Mouse (Mus musculus) adrenal gland, postnatal 10 days (tissue): ENCODE measurements around the gene Smarcc2. TPM values are rescaled to one million over a fixed set of nuclear protein-coding genes. Genes with fewer than 3 reads are reported as not detected.

Experiments used
- DNase-seq: peaks from one replicate; pipeline ENCODE4 v3.0.0; 2021; ENCODE audit warnings: mixed read lengths
- long read RNA-seq, 2 experiments: library from polyadenylated mRNA; stranded (forward); transcript quantifications; one replicate each; pipeline ENCODE4 v2.0.0; 2021
- total RNA-seq, 2 experiments: library from RNA; stranded (reverse); gene quantifications; 2 replicates each; pipeline ENCODE4 v1.2.3; 2021

The Smarcc2 gene
- 100 to 1,000 TPM in 1 of 2 experiments, 10 to 100 TPM in 1; 94.1 to 123 TPM for total RNA-seq
- long read RNA-seq, experiment 1, full-length matches to known transcripts: 4 of 33 reads
- long read RNA-seq, experiment 1, partial matches to known transcripts: 22 of 33 reads
- long read RNA-seq, experiment 1, other reads (novel, unspliced or antisense): 7 of 33 reads
- long read RNA-seq, experiment 2, full-length matches to known transcripts: 29 of 65 reads
- long read RNA-seq, experiment 2, partial matches to known transcripts: 15 of 65 reads
- long read RNA-seq, experiment 2, other reads (novel, unspliced or antisense): 21 of 65 reads

- DNase-seq: peak; percentile 94
Observed at GRCm38 (mm10) chr10:128458719-128459408, at the start of gene Smarcc2. Gene Smarcc2, plus strand, starts transcription at chr10:128459248.

DNA sequence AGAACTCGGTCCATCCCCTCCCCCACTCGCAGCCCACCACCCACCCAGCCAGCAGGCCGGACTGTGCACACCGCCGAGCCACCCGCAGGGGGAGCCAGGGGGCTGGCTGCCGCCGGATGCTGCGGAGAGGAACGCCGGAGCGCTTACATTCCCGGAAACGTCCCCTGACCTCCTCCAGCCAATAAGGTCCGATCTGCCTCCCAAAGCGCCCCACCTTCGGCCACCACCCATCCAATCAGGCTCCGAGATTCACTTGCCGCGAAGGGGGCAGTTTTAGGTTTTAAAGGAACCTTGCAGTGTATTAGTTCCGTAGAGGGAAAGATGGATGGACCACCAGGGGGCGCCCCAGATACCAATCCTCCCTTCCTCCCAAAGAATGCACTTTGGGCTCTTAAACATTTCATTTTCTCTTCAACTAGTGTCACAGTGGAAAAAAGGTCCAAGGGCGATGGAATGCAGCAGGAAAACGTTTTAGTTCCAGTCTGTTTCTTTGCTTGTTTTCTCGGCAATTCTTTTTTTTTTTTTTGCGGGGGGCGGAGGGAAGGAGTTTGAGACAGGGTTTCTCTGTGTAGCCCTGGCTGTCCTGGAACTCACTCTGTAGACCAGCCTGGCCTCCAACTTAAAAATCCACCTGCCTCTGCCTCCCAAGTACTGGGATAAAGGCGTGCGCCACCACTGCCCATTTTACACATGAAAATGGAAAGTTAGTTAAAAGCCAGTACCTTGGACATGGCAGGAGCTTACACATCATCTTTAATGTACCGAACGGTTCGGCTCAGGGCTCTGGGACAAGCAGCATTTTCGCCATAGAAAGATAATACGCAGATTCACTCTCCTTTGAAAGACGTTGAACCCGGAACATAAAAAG, 49.1 kb upstream of the Smarcc2 start:
- peak; percentile 97 for DNase-seq

DNA sequence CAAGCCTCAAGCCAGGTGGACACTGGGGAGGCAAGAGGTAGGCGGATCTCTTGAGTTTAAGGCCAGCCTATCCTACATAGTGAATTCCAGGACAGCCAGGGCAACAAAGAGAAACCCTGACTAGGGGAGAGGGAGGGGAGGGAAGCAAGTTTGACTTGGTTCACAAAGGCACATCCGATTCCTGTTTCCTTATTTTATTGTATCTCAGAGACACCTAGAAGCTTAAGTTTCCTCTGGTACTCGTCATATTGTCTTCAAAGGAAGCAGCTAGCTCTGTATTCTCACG, 48.5 kb upstream of the Smarcc2 start:
- DNase-seq: no peak

DNA sequence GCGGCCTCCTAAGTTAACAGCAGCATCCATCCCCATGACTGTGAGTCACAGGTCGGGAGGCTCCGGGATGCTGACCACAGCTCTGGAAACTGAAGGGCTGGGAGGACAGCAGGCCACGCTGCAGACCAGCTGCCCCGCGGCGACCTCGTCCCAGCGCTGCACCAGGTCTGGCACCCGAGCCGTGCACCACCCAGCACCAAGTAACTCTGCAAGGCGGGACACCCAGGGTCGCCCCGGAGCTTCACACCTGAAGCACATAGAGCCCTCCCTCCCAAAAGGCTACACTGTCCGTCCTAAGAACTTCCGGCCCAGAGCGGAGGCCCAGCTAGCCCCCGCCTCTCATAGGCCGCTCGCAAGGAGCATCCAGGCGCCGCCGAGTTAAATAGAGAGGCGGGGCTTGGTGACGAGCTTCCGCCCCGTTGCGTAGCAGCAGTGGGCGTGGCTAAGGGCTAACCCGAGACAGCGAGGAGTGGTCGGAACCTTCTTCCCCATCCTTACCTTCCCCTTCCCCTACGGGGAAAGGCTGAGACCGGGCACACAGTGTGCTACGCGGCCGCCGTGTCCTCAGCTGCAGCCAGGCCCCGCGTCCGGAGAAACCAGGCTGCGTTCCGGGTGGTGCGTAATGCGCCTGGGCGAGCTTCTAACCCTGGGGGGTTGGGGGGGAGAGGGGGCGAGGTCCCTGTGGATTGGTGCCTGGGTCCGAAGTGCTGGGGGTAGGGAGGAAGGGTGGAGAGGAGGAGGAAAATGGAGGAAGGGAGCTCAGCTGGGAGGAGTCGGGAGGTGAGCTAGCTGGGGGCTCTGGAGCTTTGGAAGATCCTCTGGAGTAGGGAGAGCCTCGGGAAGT, 47.6 kb upstream of the Smarcc2 start, which contains the start of the genes Nabp2 and Rnf41:
Gene Nabp2 (minus strand): TSS at position 282 of the 844 bp plus-strand sequence.
Gene Rnf41 (plus strand): TSS at position 447 of the 844 bp plus-strand sequence.
- peak; percentile 98 for DNase-seq

DNA sequence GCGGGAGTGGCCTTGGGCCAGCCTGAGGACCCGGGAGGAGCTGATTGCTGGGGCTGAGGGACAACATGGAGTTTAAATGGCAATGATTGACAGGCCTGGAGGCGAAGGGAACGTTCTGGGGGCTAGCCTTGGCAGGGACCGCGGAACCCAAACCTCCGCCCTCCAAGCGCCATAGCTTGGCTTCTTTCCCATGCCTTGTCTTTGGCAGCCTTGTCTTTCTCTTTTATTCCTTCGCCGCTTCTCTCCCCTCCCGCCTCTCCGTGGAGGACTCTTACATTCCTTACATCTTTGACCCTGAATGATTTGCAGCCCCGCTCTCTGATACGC, 47.0 kb upstream of the Smarcc2 start:
- DNase-seq: peak; percentile 58

DNA sequence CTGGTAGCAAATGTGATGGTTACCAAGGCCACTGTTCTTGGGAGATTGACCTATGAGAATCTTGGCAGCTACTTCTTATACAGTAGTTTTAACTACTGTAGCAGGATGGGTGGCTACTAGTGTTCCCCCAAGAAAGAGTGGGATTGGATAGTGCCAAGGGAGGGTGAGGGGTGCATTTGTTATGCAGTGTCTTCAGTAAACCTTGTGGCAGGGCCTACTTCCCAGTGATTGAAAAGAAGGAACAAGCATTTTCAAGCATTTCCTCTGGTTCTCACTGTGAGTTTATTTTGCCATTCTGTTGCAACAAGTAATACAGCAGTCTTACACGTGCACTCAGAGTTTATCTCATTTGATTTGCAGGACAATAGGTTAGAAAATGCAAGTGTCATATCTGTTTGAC, 46.5 kb upstream of the Smarcc2 start:
- no peak for DNase-seq

- no peak for DNase-seq
Observed at GRCm38 (mm10) chr10:128413076-128413475, 46.0 kb upstream of the Smarcc2 start.

- no peak for DNase-seq
Observed at GRCm38 (mm10) chr10:128414848-128415247, 44.2 kb upstream of the Smarcc2 start.

- DNase-seq: no peak
Observed at GRCm38 (mm10) chr10:128422426-128422825, 36.6 kb upstream of the Smarcc2 start.

DNA sequence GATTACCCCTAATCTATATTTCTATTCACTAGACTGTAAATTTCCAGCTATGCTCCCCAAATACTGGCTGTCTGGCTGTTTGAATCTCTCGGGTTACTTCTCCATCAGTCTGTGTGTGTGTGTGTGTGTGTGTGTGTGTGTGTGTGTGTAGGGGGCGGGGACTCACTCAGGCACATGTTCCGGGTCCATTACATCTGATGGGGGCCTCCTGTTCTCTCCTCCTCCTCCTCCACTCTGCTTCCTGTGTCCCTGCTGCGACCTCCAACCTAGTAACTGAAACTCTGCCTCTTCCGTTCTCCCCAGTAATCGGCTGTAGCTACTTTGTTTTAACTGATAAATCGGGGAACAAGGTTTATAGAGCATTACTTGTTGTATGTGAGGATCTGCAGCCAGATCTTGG, 34.4 kb upstream of the Smarcc2 start:
- no peak for DNase-seq

- no peak for DNase-seq
Observed at GRCm38 (mm10) chr10:128425260-128425659, 33.8 kb upstream of the Smarcc2 start.

DNA sequence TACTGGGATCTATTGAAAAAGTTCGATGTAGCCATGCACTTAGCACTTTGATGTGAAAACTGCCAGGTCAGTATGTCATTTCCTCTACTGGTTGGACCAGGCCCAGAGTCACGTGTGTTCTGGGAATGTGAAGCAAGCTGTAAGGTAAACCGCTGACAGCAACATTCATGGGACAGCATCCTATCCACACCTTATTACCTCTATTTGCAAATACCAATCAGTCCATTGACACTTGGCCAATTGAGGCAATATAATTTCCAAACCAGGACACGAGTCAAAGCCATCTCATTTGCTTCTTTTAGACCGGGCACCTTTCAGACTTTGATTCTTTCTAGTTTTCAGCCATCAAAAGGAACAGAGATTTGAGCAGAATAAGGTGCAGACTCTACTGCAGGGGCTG, 30.0 kb upstream of the Smarcc2 start:
- no peak for DNase-seq

- DNase-seq: no peak
Observed at GRCm38 (mm10) chr10:128429454-128429853, 29.6 kb upstream of the Smarcc2 start.

DNA sequence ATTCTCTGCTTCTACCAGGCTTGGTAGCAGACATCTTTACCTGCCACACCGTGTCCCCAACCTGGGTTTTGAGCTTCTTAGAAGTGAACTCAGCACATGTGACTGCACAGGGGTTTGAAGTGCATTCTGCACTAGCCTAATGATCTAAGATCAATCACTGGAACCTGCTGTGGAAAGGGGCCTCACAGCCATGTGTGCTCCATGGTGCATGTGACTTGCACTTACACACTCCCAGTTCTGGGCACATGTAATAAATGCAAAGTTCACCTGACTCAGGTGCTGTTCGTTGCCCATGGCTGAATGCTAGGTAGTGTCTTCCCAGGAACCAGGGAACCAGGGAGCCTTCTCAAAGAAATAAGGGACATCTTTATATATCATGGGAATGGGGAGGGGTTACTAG, 25.6 kb upstream of the Smarcc2 start:
- DNase-seq: no peak

DNA sequence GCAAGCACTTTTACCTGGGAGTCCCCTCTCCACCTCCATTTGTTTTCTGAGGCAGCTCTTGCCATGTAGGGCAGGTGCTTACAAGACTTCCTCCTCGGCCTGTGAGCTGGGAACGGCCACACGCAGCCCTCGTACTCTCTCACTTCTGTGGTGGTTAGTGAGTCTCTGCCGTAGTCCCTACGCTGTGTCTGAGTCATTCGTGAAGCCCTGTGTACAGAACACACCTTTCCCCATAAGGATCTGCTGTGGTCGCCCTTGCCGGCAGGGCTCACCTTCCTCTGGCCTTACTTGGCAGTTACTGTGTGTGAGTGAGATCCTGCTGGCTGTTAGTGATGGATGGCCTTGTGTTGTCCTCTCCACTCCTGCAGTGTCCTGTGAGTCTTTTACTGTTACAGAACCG, 24.4 kb upstream of the Smarcc2 start:
- DNase-seq: no peak

DNA sequence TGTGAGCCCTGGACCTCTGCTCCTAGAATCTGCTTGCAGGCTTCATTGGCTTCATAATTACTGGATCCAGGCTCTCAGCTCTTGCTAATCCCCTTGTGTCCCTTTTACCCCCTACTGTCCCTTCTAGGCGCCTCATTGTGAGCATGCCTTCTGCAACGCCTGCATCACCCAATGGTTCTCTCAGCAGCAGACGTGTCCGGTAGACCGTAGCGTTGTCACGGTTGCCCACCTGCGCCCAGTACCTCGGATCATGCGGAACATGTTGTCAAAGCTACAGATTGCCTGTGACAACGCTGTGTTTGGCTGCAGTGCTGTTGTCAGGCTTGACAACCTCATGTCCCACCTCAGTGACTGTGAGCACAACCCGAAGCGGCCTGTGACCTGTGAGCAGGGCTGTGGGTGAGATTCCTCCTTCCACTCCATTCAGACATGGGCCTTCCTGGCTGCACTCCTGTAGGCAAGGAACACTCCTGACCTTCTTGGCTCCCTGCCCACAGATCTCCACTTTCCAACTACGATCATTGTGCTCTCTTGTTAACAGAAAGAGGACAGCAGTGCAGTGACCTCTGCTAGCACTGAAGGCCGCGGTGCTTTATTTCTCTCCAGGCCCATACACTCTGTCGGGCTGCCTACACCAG, 23.7 kb upstream of the Smarcc2 start:
- peak; percentile 88 for DNase-seq

DNA sequence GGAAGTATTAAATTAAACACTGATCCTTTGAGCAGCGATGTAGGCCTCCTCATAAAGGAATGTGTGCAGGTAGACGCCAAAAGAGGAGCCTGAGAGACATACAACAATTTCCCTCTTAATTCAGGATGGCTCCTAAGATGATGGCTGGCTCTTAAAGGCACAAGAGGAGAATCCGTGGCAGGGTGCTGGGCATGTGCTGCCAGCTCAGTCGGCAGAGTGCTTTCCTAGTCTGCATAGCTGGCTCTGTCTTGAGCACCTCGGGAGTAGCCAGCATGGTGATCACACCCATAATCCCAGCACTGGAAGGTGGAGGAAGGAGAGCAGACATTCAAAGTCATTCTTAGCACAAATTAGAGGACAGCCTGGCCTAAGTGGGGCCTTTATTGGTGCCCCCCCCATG, 23.2 kb upstream of the Smarcc2 start:
- no peak for DNase-seq

GRCm38 (mm10) chr10:128436376-128436775, 22.7 kb upstream of the Smarcc2 start:
- DNase-seq: no peak

- DNase-seq: no peak
Observed at GRCm38 (mm10) chr10:128438675-128439279, 20.3 kb upstream of the Smarcc2 start.

DNA sequence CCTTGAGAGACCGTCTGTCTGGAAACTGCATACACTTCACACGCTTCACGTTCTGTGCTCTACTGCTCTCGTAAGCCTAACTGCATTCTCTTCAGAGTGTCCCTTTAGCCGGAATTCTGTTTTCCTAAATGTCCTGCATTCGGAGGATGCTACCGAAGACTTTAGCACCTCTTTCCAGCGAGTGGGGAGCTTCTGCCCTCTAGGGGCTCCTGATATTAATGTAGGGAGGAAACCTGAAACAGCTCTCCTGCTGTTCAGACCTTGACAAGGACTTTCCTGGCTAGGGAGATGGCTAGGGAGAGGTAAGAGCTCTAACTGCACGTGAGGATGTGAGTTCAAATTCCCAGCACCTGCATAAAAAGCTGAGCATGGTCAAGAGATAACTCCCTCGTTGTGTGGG, 18.6 kb upstream of the Smarcc2 start:
- peak; percentile 52 for DNase-seq
